Mouse (Mus musculus): ENCODE measurements around the gene Atp23.

The Atp23 gene

DNA sequence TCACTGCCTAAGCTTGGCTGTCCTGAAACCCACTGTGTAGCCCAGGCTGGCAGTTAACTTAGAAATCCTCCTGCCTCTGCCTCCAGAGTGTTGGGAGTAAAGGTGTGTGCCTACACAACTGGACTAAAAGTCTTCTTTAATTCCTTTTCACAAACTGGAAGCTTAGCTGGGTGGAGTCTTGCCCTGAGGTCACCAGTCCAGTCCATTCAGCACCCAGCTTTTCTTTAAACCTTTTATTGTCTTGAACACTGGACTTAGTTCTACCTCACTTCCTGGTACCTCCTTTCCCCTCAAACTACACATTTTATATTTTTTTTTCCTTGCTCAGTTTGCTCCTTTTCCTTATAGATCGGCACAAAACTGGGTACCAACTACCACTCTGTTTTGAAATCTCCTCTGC, 10.3 kb upstream of the Atp23 start:
- no peak for DNase-seq (ENCODE audit: low read depth)

- no peak for DNase-seq (ENCODE audit: low read depth)
Measured at GRCm38 (mm10) chr10:126906811-126907210, 5.7 kb upstream of the Atp23 start.

DNA sequence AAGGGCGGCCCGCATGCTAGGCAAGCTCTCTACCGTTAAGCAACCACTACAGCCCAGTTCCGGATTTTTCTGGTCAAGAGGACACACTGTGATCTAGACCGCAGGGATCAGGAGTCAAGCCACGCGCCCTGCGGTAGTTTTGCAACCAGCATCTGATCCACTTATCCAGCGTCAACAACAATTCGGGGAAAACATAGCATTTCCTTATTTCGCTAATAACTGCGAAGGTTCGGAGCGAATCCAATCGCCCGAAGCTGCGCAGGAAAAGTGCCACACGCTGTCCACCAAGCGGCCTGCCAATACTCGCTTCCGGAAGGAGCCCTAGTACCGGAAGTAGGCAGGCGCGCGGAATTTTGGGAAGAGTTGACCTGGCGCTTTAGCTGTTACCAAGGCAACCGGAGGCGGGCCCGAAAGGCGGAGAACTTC, 4.5 kb upstream of the Atp23 start:
- peak; percentile 88 for DNase-seq (ENCODE audit: low read depth)

DNA sequence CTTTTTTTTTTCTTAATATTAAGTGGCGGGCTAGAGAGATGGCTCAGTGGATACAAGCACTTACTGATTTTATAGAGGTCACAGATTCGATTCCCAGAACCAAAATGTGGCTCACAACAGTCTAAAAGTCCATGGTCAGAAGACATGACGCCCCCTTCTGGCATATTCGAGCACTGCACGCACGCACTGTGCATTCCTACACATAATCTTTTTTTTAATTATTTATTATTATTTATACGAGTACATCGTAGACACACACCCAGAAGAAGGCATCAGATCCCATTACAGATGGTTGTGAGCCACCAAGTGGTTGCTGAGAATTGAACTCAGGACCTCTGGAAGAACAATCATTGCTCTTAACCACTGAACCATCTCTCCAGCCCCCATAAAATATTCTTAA, 3.9 kb upstream of the Atp23 start:
- no peak for DNase-seq (ENCODE audit: low read depth)

- peak; percentile 45 for DNase-seq (ENCODE audit: low read depth)
Measured at GRCm38 (mm10) chr10:126904221-126904620, 3.1 kb upstream of the Atp23 start.

- no peak for DNase-seq (ENCODE audit: low read depth)
Measured at GRCm38 (mm10) chr10:126901488-126901843, 311 bp upstream of the Atp23 start.

- DNase-seq (ENCODE audit: low read depth) = no peak
Measured at GRCm38 (mm10) chr10:126895891-126896290, 5.3 kb downstream of the Atp23 start.

DNA sequence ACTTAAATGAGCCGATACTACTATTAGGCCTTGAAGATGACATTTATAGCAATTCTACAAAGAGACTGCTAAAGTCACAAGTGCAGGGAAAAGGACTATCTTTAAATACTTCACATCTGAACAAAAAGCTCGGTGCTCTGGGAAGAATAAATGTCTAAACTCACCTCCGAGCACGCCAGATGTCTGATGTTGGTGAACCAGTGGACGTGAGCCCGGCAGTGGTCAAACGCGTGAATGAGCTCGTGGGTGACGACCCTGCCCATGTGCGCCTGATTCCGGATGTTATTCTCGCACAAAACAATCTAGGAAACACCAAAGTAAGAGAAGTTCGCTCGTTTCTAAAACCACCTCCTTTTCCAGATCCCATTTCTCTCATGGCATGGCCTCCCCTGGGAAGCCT, 7.1 kb downstream of the Atp23 start:
- no peak for DNase-seq (ENCODE audit: low read depth)

GRCm38 (mm10) chr10:126893145-126893544, 8.0 kb downstream of the Atp23 start:
- DNase-seq (ENCODE audit: low read depth) = no peak

- DNase-seq (ENCODE audit: low read depth) = no peak
Measured at GRCm38 (mm10) chr10:126873755-126874154, 27.4 kb downstream of the Atp23 start.

DNA sequence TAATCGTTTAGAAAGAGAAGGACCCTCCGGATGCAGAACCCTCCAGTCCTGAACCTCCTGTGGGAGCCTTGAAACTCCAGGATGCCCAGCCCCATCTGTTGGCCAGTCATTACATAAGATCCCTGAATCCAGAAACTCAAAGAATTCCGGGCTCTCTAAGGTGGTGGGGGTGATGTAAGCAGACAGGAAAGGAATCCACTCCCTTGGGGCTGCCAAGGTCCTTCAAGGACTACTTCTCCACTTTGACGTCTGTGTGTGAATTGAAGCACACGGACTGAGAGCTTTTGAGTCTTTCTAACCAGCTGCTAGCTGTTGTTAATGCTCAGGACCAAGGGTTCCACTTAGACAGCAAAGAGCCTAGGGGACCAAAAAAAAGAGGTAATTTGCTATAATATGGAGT, 28.9 kb downstream of the Atp23 start:
- no peak for DNase-seq (ENCODE audit: low read depth)

DNA sequence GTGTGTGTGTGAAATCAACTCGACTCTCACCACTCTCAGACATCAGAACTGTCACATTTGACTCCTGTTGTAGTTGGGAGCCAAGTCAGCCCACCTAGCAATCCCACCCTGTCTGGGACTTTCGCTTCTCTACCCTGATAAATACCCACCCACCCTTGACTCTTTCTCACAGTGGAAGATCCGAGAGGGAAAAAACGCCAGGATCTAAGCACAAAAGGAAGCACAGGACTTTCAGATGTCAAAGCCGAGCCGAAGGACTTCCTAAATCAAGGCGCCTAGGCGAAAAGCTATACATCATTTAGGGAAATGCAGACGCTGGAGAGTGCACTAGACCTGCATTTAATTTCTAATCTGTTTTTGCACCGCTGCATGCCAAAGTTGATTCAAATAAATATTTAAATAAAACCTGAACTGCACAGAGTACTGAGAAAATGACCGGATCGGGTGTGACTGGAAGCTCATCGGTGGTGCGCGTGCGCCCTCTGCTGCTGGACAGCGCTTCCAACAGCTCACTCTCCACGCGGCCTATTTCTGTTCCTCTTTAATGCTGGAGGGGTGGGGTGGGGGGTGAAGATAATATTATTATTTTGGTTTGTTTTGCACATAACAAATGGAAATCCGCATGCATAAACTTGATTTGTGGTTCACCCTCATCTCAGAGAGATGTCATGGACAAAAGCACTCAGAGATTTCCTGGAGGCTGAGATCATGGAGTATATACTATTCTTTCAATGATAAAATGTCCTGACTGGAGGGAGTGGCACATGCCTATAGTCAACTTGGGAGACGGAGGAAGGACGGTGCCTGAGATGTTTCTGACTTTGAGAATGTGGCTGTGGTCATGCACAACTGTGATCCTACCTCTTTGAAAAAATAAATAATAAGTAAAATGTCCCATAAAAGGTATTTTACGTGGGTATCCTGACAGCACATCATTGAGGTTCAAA, 31.5 kb downstream of the Atp23 start:
- peak; percentile 68 for DNase-seq (ENCODE audit: low read depth)

- no peak for DNase-seq (ENCODE audit: low read depth)
Measured at GRCm38 (mm10) chr10:126865284-126865683, 35.9 kb downstream of the Atp23 start.

DNA sequence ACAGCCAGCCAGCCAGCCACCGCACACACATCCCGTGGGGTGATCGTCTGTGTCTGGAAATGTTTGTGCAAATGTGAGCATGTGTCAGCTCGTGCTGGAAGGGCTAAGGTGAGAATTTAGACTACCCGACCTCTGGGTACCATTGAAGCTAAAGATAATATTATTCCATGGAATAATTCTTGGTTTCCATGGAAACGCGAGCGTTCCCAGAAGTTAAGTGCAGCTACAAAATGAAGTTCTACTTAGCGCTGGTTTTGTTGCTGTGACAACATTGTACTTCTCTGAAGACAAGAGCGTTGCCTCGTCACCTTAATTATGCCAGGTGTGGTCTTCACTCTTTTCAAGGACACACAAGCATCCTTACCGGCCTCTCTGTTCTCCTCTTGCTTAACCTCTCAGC, 39.0 kb downstream of the Atp23 start:
- DNase-seq (ENCODE audit: low read depth) = no peak

DNA sequence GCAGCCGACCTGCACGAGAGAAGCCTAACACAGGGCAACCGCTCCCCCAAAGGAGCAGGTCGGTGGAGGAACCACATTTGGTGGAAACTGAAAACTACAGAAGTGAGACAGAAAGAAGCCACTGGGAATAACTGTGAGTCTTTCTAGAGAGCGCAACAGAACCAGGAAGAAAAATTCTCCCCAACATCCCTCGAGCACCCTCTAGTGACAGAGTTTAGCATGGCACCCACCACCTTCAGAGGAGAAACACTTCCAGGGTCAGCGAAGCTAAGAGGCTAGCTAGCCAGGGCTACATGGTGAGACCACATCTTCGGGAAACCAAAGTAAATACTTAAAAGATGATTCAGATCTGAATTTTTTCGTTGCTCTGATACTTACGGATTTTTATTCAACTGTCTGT, 47.9 kb downstream of the Atp23 start:
- peak; percentile 42 for DNase-seq (ENCODE audit: low read depth)

- no peak for DNase-seq (ENCODE audit: low read depth)
Measured at GRCm38 (mm10) chr10:126845309-126845911, 55.7 kb downstream of the Atp23 start.

DNA sequence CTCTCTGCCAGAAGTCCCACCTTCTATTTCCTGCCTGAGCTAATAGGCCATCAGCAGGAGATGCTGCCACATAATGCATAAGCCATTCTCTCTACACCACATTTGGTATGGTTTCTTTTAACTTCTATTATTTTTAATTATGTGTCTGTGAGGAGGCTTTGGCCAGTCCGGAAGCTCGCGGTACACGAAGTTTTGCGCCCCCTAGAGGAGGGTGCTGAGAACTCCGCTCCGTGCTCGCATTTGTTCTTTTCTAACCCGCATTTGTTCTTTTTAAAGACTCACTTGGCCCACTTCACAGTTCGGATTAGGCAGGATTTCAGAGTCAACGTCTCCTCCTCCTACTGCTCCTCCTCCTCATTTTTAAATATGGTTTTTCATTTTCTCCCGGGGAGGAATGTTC, 56.5 kb downstream of the Atp23 start:
- DNase-seq (ENCODE audit: low read depth) = peak; percentile 24

DNA sequence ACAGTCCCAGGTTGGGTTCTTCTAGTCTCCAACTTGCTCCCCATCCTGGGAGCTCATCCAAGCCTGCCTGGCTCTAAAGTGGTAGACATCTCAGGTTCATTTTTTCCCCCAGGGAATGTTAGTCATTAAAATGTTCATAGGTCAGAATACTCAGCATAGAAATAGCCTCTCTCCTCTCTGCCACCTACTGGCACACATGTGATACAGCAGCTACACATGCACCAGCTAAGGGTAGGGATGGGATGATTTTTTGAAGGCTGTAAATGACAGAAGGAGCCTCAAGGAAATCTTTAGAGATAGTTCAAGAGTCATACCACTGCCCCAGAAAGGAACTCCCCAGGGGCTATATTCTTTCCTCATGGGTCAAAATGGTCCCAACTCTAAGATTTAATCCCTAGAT, 60.9 kb downstream of the Atp23 start:
- peak; percentile 4 for DNase-seq (ENCODE audit: low read depth)

DNA sequence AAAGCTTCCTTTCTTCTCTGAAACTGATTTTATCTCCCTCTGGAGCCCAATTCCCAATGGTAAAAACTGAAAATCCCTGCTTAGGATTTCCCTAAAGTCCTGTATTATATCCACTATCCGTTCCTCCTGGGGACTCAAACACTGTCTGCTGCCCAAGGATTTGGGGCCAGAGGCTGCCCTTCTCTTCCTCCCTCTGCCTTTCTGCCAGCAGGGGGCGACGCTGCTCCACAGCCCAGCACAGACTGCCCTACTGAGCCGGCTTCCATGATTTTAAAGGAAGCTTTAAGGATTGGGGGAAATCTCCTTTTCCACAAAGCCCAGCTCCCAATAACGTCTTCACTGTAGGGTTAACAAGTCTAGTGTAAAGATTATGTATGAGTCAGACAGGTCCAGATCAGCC, 68.1 kb downstream of the Atp23 start:
- DNase-seq (ENCODE audit: low read depth) = peak; percentile 25

- no peak for DNase-seq (ENCODE audit: low read depth)
Measured at GRCm38 (mm10) chr10:126831329-126831728, 69.8 kb downstream of the Atp23 start.

DNA sequence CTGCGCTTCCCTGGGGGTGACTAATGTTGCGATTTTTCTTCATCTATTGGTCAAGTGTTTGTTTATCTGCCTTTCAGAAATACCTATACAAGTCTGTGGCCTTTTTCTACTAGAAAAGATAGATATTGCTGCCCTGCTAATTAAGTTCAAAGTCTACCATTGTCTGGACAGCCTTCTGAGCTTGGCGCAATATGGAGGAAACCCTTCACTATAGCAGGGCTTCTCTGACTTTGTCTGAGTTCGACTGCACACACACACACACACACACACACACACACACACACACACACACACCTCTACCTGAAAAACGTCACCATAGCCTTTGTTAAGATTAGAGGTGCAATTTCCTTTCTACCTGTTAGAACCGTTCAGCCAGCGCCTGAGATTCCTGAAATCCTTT, 72.5 kb downstream of the Atp23 start:
- DNase-seq (ENCODE audit: low read depth) = no peak

GRCm38 (mm10) chr10:126827941-126828593, 73.1 kb downstream of the Atp23 start:
- no peak for DNase-seq (ENCODE audit: low read depth)

GRCm38 (mm10) chr10:126826982-126827381, 74.2 kb downstream of the Atp23 start:
- DNase-seq (ENCODE audit: low read depth) = no peak

Measured in induced T-regulatory cell, adult 2 months (primary cell).